Mouse (Mus musculus) brain, embryonic 18.5 days (tissue): Measurements from ENCODE around the gene Stk33.

ENCODE experiments used
- DNase-seq: peaks from one replicate; pipeline ENCODE4 v3.0.0-alpha.2; 2012; ENCODE audit warnings: low read depth, low spot score

Stk33 gene

GRCm38 (mm10) chr7:109241313-109241712 lies 197.6 kb downstream of the Stk33 start:
- no peak for DNase-seq

- DNase-seq, result no peak
Observed at GRCm38 (mm10) chr7:109239346-109239745, 199.5 kb downstream of the Stk33 start.

GRCm38 (mm10) chr7:109238724-109239123 lies 200.2 kb downstream of the Stk33 start:
- DNase-seq, result no peak

- no peak for DNase-seq
Observed at GRCm38 (mm10) chr7:109234882-109235640, 203.8 kb downstream of the Stk33 start.

GRCm38 (mm10) chr7:109234476-109234875 lies 204.4 kb downstream of the Stk33 start:
- DNase-seq, result no peak

GRCm38 (mm10) chr7:109231881-109232321 lies 207.0 kb downstream of the Stk33 start:
- DNase-seq, result peak; percentile 64

GRCm38 (mm10) chr7:109231307-109231706 lies 207.6 kb downstream of the Stk33 start:
- DNase-seq, result no peak

- DNase-seq, result no peak
Observed at GRCm38 (mm10) chr7:109230806-109231205, 208.1 kb downstream of the Stk33 start.
